Mouse (Mus musculus): Measurements from ENCODE around the gene Cfc1.

- TF ChIP-seq EP300 (IDR thresholded peaks at IDR 0.05; ENCODE audit: low read depth) (no peak), CTCF (IDR thresholded peaks at IDR 0.05; ENCODE audit: low read depth) (no peak)
Measured at GRCm38 (mm10) chr1:34587298-34588096, 52.0 kb downstream of the Cfc1 start.

All from liver, postnatal 0 days (tissue).